Mouse (Mus musculus): Measurements from ENCODE around the gene Prcc. TPM values are rescaled to one million over a fixed set of nuclear protein-coding genes. Genes with fewer than 3 reads are reported as not detected.

Prcc gene
- 45.1 and 93.5 TPM in 2 replicates for polyA plus RNA-seq (2012; ENCODE audit: low replicate concordance)

GRCm38 (mm10) chr3:87885281-87886003 is at the start of gene Prcc:
Prcc (minus strand) TSS chr3:87885608.

GRCm38 (mm10) chr3:87930078-87930795 is 44.8 kb upstream of the Prcc start, which contains the start of the genes Isg20l2 and Rrnad1:
Isg20l2 (plus strand) TSS chr3:87930314.
Rrnad1 (minus strand) TSS chr3:87930717.

GRCm38 (mm10) chr3:87919336-87920108 is 34.1 kb upstream of the Prcc start, which contains the start of gene Mrpl24:
Mrpl24 (plus strand) TSS chr3:87919506.

GRCm38 (mm10) chr3:87905880-87906485 is 20.6 kb upstream of the Prcc start, which contains the start of gene Hdgf:
Hdgf (plus strand) TSS chr3:87906321.

GRCm38 (mm10) chr3:87846650-87847110 is 38.7 kb downstream of the Prcc start, which contains the start of gene Sh2d2a:
Sh2d2a (plus strand) TSS chr3:87846755.

GRCm38 (mm10) chr3:87824206-87824605 is 61.2 kb downstream of the Prcc start, which contains the start of gene Pear1:
Pear1 (minus strand) TSS chr3:87824306.

Other genes starting within 250 kb of the Prcc start
- gene Lrrc71, start 137.0 kb downstream of the Prcc start, polyA plus RNA-seq (2012; ENCODE audit: low replicate concordance), result 1.0 and 1.4 TPM in 2 replicates
- gene Ntrk1, start 90.4 kb downstream of the Prcc start, polyA plus RNA-seq (2012; ENCODE audit: low replicate concordance), result not detected in 2 replicates
- gene Insrr, start 88.7 kb downstream of the Prcc start, polyA plus RNA-seq (2012; ENCODE audit: low replicate concordance), result 0.08 and 0.13 TPM in 2 replicates
- gene Pear1, start 61.3 kb downstream of the Prcc start, polyA plus RNA-seq (2012; ENCODE audit: low replicate concordance), result 45.9 and 137 TPM in 2 replicates
- gene Sh2d2a, start 38.9 kb downstream of the Prcc start, polyA plus RNA-seq (2012; ENCODE audit: low replicate concordance), result 44.4 and 53.9 TPM in 2 replicates
- gene Hdgf, start 20.7 kb upstream of the Prcc start, polyA plus RNA-seq (2012; ENCODE audit: low replicate concordance), result 173 and 225 TPM in 2 replicates
- gene Mrpl24, start 33.9 kb upstream of the Prcc start, polyA plus RNA-seq (2012; ENCODE audit: low replicate concordance), result 10.9 and 17.1 TPM in 2 replicates
- 8.3 and 11.8 TPM in 2 replicates for gene Isg20l2, start 44.7 kb upstream of the Prcc start, polyA plus RNA-seq (2012; ENCODE audit: low replicate concordance)
- 20.9 and 36.6 TPM in 2 replicates for gene Rrnad1, start 45.1 kb upstream of the Prcc start, polyA plus RNA-seq (2012; ENCODE audit: low replicate concordance)
- gene Crabp2, start 63.1 kb upstream of the Prcc start, polyA plus RNA-seq (2012; ENCODE audit: low replicate concordance), result 0.55 TPM in 1 of 2 replicates, not detected in the other
- 0.07 and 0.10 TPM in 2 replicates for gene Nes, start 85.5 kb upstream of the Prcc start, polyA plus RNA-seq (2012; ENCODE audit: low replicate concordance)
- gene Bcan, start 114.6 kb upstream of the Prcc start, polyA plus RNA-seq (2012; ENCODE audit: low replicate concordance), result not detected in 2 replicates
- not detected in 2 replicates for gene Hapln2, start 142.0 kb upstream of the Prcc start, polyA plus RNA-seq (2012; ENCODE audit: low replicate concordance)
- 7.9 and 19.9 TPM in 2 replicates for gene Gpatch4, start 157.5 kb upstream of the Prcc start, polyA plus RNA-seq (2012; ENCODE audit: low replicate concordance)
- 40.0 and 40.3 TPM in 2 replicates for gene Naxe, start 172.9 kb upstream of the Prcc start, polyA plus RNA-seq (2012; ENCODE audit: low replicate concordance)
- not detected in 2 replicates for gene Ttc24, start 192.7 kb upstream of the Prcc start, polyA plus RNA-seq (2012; ENCODE audit: low replicate concordance)
- 0.41 and 3.5 TPM in 2 replicates for gene Iqgap3, start 196.4 kb upstream of the Prcc start, polyA plus RNA-seq (2012; ENCODE audit: low replicate concordance)

Data from hematopoietic multipotent progenitor cell, adult 10-12 weeks (in vitro differentiated cells).